Mouse (Mus musculus) intestine, postnatal 0 days (tissue): ENCODE measurements around the gene Gm4836. TPM values are rescaled to one million over a fixed set of nuclear protein-coding genes. Genes with fewer than 3 reads are reported as not detected.
"Not testable (repeated sequence)": the region's sequence is repeated elsewhere in the genome, so short reads cannot be mapped to it uniquely, and the experiment has no call there.

Experiments
- ATAC-seq: fragments of 200-750 bp; cut with Nextera tagmentation; 2 replicates; pipeline ENCODE4 v1.8.0; 2017; ENCODE audit warnings: mild to moderate bottlenecking, moderate TSS enrichment, moderate library complexity
- H3K27ac ChIP-seq: fragments of 300-500 bp; sonication (generic); 2 replicates; pipeline ENCODE4 v1.5.1; 2014; ENCODE audit warnings: mild to moderate bottlenecking, low read depth, low read length, moderate library complexity
- H3K27me3 ChIP-seq: fragments of 300-500 bp; sonication (generic); replicated peaks from 2 replicates; pipeline ENCODE4 v1.6.1; 2014; ENCODE audit warnings: low read length, mixed read lengths; ENCODE audit not compliant: control insufficient read depth, insufficient read depth
- H3K36me3 ChIP-seq: fragments of 300-500 bp; sonication (generic); 2 replicates; pipeline ENCODE4 v1.6.1; 2014; ENCODE audit warnings: mild to moderate bottlenecking, moderate library complexity; ENCODE audit not compliant: control insufficient read depth, insufficient read depth
- H3K4me1 ChIP-seq: fragments of 300-500 bp; sonication (generic); replicated peaks from 2 replicates; pipeline ENCODE4 v1.6.1; 2014; ENCODE audit warnings: antibody characterized with exemption, low read length, mixed read lengths; ENCODE audit not compliant: control insufficient read depth, insufficient read depth
- H3K4me2 ChIP-seq: fragments of 300-500 bp; sonication (generic); replicated peaks from 2 replicates; pipeline ENCODE4 v1.6.1; 2014; ENCODE audit warnings: low read depth, mild to moderate bottlenecking, moderate library complexity
- H3K4me3 ChIP-seq: fragments of 300-500 bp; sonication (generic); 2 replicates; pipeline ENCODE4 v1.5.1; 2014; ENCODE audit warnings: low read depth, low read length
- H3K9ac ChIP-seq: fragments of 300-500 bp; sonication (generic); 2 replicates; pipeline ENCODE4 v1.6.1; 2014; ENCODE audit warnings: mild to moderate bottlenecking, low read depth, low read length
- H3K9me3 ChIP-seq: fragments of 300-500 bp; sonication (generic); 2 replicates; pipeline ENCODE4 v1.6.1; 2016; ENCODE audit warnings: mixed run types; ENCODE audit not compliant: control insufficient read depth
- WGBS: fragments of 180-500 bp; shearing (Covaris S2); extraction: QIAGEN DNeasy Blood & Tissue Kit; methylation state at CpG from one replicate; pipeline ENCODE4 v1.1.7; 2014; 5-methylcytosine and 5-hydroxymethylcytosine counted together
- polyA plus RNA-seq: library from polyadenylated mRNA; unstranded; fragments of >200 nt; fragmentation: Nextera tagmentation; extraction: Ambion mirVana; gene quantifications from 2 replicates; pipeline ENCODE4 v1.2.1, GENCODE M21; 2015

Gene Gm4836
- polyA plus RNA-seq, result not detected in 2 replicates

DNA sequence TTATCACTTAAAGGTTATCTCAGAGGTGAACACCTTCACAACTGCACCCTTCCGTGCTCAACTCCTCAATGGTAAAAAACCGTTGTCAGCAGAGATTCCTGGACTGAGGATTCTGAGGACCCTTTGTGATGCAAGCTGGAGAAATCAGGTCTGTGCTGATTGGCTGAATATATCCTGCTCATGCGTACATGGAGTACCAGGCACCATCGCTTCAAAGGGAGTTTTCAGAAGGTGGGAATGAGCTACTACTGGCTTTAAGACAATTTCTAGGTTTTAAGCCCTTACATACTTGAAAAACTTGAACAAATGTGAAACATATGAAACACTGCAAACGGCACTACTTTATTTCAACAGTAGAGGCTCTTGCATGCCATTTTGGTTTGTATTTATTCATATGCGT is at the start of gene Gm4836:
TSS of gene Gm4836 (minus strand) at position 101 of the 400 bp plus-strand sequence.
- not testable (repeated sequence) for H3K9ac ChIP-seq, H3K27me3 ChIP-seq, H3K4me1 ChIP-seq, H3K4me2 ChIP-seq, H3K4me3 ChIP-seq, H3K27ac ChIP-seq, H3K9me3 ChIP-seq, ATAC-seq, H3K36me3 ChIP-seq
- no CpG with 5 or more reads among the region's 6 CpGs for WGBS
